Mouse (Mus musculus) cortical plate, adult 2 months (tissue): ENCODE measurements around the gene Tmem132d.

ENCODE experiments used
- CTCF ChIP-seq: fragments of 200-500 bp; IDR thresholded peaks from 2 replicates; pipeline ENCODE4 v1.5.1; 2011; ENCODE audit warnings: mild to moderate bottlenecking, control low read depth, low read length; ENCODE audit not compliant: insufficient read depth; ENCODE audit errors: extremely low read depth
- POLR2A ChIP-seq: fragments of 200-500 bp; IDR thresholded peaks from 2 replicates; pipeline ENCODE4 v1.6.1; 2011; ENCODE audit warnings: mild to moderate bottlenecking, low read length, control low read depth; ENCODE audit not compliant: insufficient read depth; ENCODE audit errors: extremely low read depth

DNA sequence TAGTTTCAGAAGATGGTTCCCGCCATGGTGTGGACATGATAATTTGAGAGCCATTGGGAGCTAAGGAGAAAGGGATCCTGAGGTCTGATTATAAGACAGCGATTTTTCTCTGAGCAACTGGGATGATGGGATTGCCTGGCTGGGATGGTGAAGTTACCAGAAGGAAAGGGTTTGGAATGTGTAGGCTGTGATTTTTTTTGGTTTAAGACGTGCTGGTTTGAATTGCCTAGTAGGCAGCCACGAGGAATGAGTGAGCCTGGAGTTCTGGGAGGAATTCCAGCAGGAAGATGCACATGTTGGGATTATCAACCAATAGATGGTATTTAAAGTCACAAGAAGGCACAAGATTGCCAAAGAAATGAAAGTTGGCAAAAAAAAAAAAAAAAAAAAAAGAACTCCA is 470.2 kb downstream of the Tmem132d start:
- TF ChIP-seq CTCF (no peak), POLR2A (no peak)
